ENCODE assay signal across 13 mouse cellular contexts in the genomic region with DNA sequence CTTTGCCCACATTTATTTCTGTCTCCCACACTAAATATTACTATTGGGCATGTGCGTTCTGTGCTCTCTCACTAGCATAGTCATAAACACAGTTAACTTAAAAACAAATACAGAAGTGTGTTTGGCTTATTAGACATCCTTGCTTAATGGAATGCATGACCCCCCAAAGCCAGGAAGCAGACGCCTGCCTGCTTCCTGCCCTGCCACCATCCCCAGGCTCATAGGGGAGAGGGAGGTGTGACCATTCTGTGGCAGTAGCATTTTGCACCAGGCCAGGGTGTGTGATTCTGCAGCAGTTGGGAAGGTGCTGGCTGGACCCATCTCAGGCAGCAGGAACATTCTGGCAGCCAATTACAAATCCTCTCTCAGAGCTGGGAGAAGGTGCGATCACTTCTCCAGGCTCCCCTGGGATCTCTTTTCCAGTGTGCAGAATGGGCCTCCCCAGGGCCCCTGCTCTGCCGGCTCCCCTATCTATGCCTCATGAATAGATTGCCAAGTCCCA.
DNase-seq lines count a peak whose midpoint lies in the region; ATAC-seq and TF ChIP-seq lines count a peak whose summit lies in the region.
"Had no signal": no experiment of that assay in that cellular context is flagged by ENCODE, and none has a peak within 500 bp of the region (broad histone marks: within the 10 kb centered on the region; RNA-seq: fewer than 3 reads in every experiment).

No protein-coding gene starts in this region.

- intact Hi-C loops in gastrocnemius, adult 2 months (cut with DNase I), result no loop called here

- H3K9me3 ChIP-seq in kidney, embryonic 15.5 days (replicated peaks), result no peaks in the 10 kb centered on the region
- H3K9me3 ChIP-seq: liver, embryonic 13.5 days had no signal

- no peak for TF ChIP-seq POLR2A in bone marrow macrophage, adult 2 months (IDR thresholded peaks at IDR 0.05; ENCODE audit: borderline replicate concordance, low read depth, low read length)

- H3K36me3 ChIP-seq in kidney, embryonic 15.5 days, result no peaks in the 10 kb centered on the region
- H3K36me3 ChIP-seq: liver, embryonic 13.5 days; neural tube, embryonic 12.5 days had no signal

- no peak for TF ChIP-seq CTCF in gastrocnemius, adult 2 months (IDR thresholded peaks at IDR 0.05)
- no peak for TF ChIP-seq CTCF in bone marrow macrophage, adult 2 months (IDR thresholded peaks at IDR 0.05; ENCODE audit: low read depth, low read length)

- no peak for ATAC-seq in kidney, embryonic 15.5 days (replicated peaks; ENCODE audit: low FRiP score)
- ATAC-seq in hematopoietic stem cell, adult 5-6 weeks (replicated peaks in 1 of 2; ENCODE audit: insufficient read depth in 1 of 2, low FRiP score in 2 of 2, low TSS enrichment in 1 of 2, low read depth in 1 of 2, poor library complexity in 2 of 2, severe bottlenecking in 2 of 2), result peak; percentile 86 to 92

- H3K9ac ChIP-seq in kidney, embryonic 15.5 days, result no peak overlapping the region
- H3K9ac ChIP-seq: liver, embryonic 13.5 days; neural tube, embryonic 12.5 days had no signal

- 60% methylated on average over 4 of the region's 4 CpGs for WGBS in kidney, embryonic 15.5 days

- no peak overlapping the region for H3K4me2 ChIP-seq in kidney, embryonic 15.5 days
- H3K4me2 ChIP-seq: liver, embryonic 13.5 days; neural tube, embryonic 12.5 days had no signal

- H3K4me3 ChIP-seq in gastrocnemius, adult 2 months, result no peak overlapping the region
- no peak overlapping the region for H3K4me3 ChIP-seq in kidney, embryonic 15.5 days (replicated peaks)
- H3K4me3 ChIP-seq in bone marrow macrophage, adult 2 months (ENCODE audit: insufficient read depth, low read length), result peak overlapping the region; percentile 77
- H3K4me3 ChIP-seq: left cerebral cortex, adult 2 months; liver, embryonic 13.5 days; neural tube, embryonic 12.5 days had no signal

- H3K27me3 ChIP-seq in kidney, embryonic 15.5 days, result peaks cover 4% of the 10 kb centered on the region; the same call in 1 of the 2 replicates
- H3K27me3 ChIP-seq: liver, embryonic 13.5 days; neural tube, embryonic 12.5 days had no signal

- peak overlapping the region; percentile 43; the same call in 1 of the 2 replicates for H3K27ac ChIP-seq in gastrocnemius, adult 2 months
- H3K27ac ChIP-seq in kidney, embryonic 15.5 days, result no peak overlapping the region
- peak overlapping the region; percentile 85 for H3K27ac ChIP-seq in bone marrow macrophage, adult 2 months (ENCODE audit: insufficient read depth, low read depth, low read length)
- H3K27ac ChIP-seq: left cerebral cortex, adult 2 months; liver, embryonic 13.5 days; neural tube, embryonic 12.5 days had no signal

- no peak for DNase-seq in gastrocnemius, adult 2 months
- no peak for DNase-seq in gastrocnemius, postnatal 25 days
- DNase-seq in kidney, adult 9 months, result peak; percentile 27
- no peak for DNase-seq in liver
- no peak for DNase-seq in urinary bladder, adult 18-20 months (ENCODE audit: low spot score in 2 of 2)
- DNase-seq: cerebellum, adult 18-20 months; liver, embryonic 13.5 days; thymus, adult 2 months had no signal

- peaks cover 12% of the 10 kb centered on the region for H3K4me1 ChIP-seq in kidney, embryonic 15.5 days
- peaks cover 26% of the 10 kb centered on the region for H3K4me1 ChIP-seq in bone marrow macrophage, adult 2 months (ENCODE audit: control insufficient read depth, insufficient read depth, low read length)
